Mouse (Mus musculus) limb, embryonic 14.5 days (tissue): ENCODE measurements around the gene Cfd. TPM values are rescaled to one million over a fixed set of nuclear protein-coding genes. Genes with fewer than 3 reads are reported as not detected.
A peak's percentile ranks its signal among the peaks of the same experiment; 100 is the strongest.

Source experiments
- ATAC-seq: fragments of 200-750 bp; cut with Nextera tagmentation; 2 replicates; pipeline ENCODE4 v1.8.0; 2017; ENCODE audit warnings: low read depth, moderate number of reproducible peaks, moderate TSS enrichment; ENCODE audit not compliant: low FRiP score
- DNase-seq: peaks from one replicate; pipeline ENCODE4 v3.0.0-alpha.2; 2015; ENCODE audit warnings: low spot score
- H3K27ac ChIP-seq: fragments of 300-500 bp; sonication (generic); replicated peaks from 2 replicates; pipeline ENCODE4 v1.5.1; 2014; ENCODE audit warnings: low read depth, mild to moderate bottlenecking, low read length, moderate library complexity, mixed read lengths
- H3K27me3 ChIP-seq: fragments of 300-500 bp; sonication (generic); 2 replicates; pipeline ENCODE4 v1.6.1; 2014; ENCODE audit warnings: low read length, mixed read lengths; ENCODE audit not compliant: control insufficient read depth, insufficient read depth
- H3K36me3 ChIP-seq: fragments of 300-500 bp; sonication (generic); 2 replicates; pipeline ENCODE4 v1.6.1; 2014; ENCODE audit warnings: mild to moderate bottlenecking, low read length, moderate library complexity, mixed read lengths; ENCODE audit not compliant: control insufficient read depth, insufficient read depth
- H3K4me1 ChIP-seq: fragments of 300-500 bp; sonication (generic); 2 replicates; pipeline ENCODE4 v1.6.1; 2014; ENCODE audit warnings: antibody characterized with exemption, low read length, mixed read lengths; ENCODE audit not compliant: control insufficient read depth, insufficient read depth
- H3K4me2 ChIP-seq: fragments of 300-500 bp; sonication (generic); replicated peaks from 2 replicates; pipeline ENCODE4 v1.6.1; 2014; ENCODE audit warnings: low read depth, mild to moderate bottlenecking, low read length, moderate library complexity; ENCODE audit not compliant: severe bottlenecking
- H3K4me3 ChIP-seq: fragments of 300-500 bp; sonication (generic); replicated peaks from 2 replicates; pipeline ENCODE4 v1.5.1; 2014; ENCODE audit warnings: low read length
- H3K9ac ChIP-seq: fragments of 300-500 bp; sonication (generic); 2 replicates; pipeline ENCODE4 v1.6.1; 2014; ENCODE audit warnings: mild to moderate bottlenecking, low read depth, low read length, moderate library complexity; ENCODE audit not compliant: severe bottlenecking
- H3K9me3 ChIP-seq: fragments of 300-500 bp; sonication (generic); 2 replicates; pipeline ENCODE4 v1.6.1; 2016; ENCODE audit warnings: low read length; ENCODE audit not compliant: control insufficient read depth
- POLR2A ChIP-seq: fragments of 200-500 bp; IDR thresholded peaks from 2 replicates; pipeline ENCODE4 v1.8.0; 2012; ENCODE audit warnings: inconsistent platforms, mild to moderate bottlenecking, moderate library complexity, borderline replicate concordance; ENCODE audit not compliant: insufficient read depth, insufficient read length; ENCODE audit errors: extremely low read depth
- WGBS: fragments of 180-500 bp; shearing (Covaris S2); extraction: QIAGEN DNeasy Blood & Tissue Kit; methylation state at CpG from one replicate; pipeline ENCODE4 v1.1.7; 2014; 5-methylcytosine and 5-hydroxymethylcytosine counted together
- polyA plus RNA-seq, 2 experiments: library from polyadenylated mRNA; depleted of rRNA in 1 of 2; stranded (reverse) in 1 of 2; unstranded in 1 of 2; fragments of >200 nt; fragmentation: Nextera tagmentation in 1 of 2; extraction: Ambion mirVana in 1 of 2; gene quantifications; 2 replicates each; pipeline versions ENCODE4 v1.2.1 to v1.2.3; 2012 to 2014

The Cfd gene
- polyA plus RNA-seq, 2 experiments = 1.1 TPM; not detected in 1

- H3K9ac ChIP-seq = no peak overlapping the region
- H3K27ac ChIP-seq = peak overlapping the region; percentile 43; the same call in 1 of the 2 replicates
- H3K27me3 ChIP-seq = no peaks in the 10 kb centered on the region
- H3K9me3 ChIP-seq = no peaks in the 10 kb centered on the region
- ATAC-seq = no peak
- peaks cover 39% of the 10 kb centered on the region for H3K4me1 ChIP-seq
- H3K36me3 ChIP-seq = peaks cover 52% of the 10 kb centered on the region
- H3K4me3 ChIP-seq = no peak overlapping the region
- 40% methylated on average over 9 of the region's 9 CpGs for WGBS
- no peak overlapping the region for H3K4me2 ChIP-seq
- no peak for TF ChIP-seq POLR2A
- no peak for DNase-seq
Measured at GRCm38 (mm10) chr10:79933145-79933679, 42.6 kb downstream of the Cfd start.

GRCm38 (mm10) chr10:79933861-79934260 is 43.2 kb downstream of the Cfd start:
- TF ChIP-seq POLR2A = no peak
- H3K4me2 ChIP-seq = no peak overlapping the region
- H3K9me3 ChIP-seq = no peaks in the 10 kb centered on the region
- ATAC-seq = no peak
- 63% methylated on average over 6 of the region's 6 CpGs for WGBS
- H3K27ac ChIP-seq = no peak overlapping the region
- H3K4me3 ChIP-seq = no peak overlapping the region
- peaks cover 37% of the 10 kb centered on the region for H3K4me1 ChIP-seq
- no peak overlapping the region for H3K9ac ChIP-seq
- H3K36me3 ChIP-seq = peaks cover 55% of the 10 kb centered on the region
- no peaks in the 10 kb centered on the region for H3K27me3 ChIP-seq
- DNase-seq = no peak

GRCm38 (mm10) chr10:79934272-79934721 is 43.6 kb downstream of the Cfd start:
- peaks cover 32% of the 10 kb centered on the region for H3K4me1 ChIP-seq
- H3K4me2 ChIP-seq = no peak overlapping the region
- 58% methylated on average over 13 of the region's 13 CpGs for WGBS
- peaks cover 55% of the 10 kb centered on the region for H3K36me3 ChIP-seq
- ATAC-seq = peak; percentile 35
- no peaks in the 10 kb centered on the region for H3K27me3 ChIP-seq
- peak; percentile 59 for DNase-seq
- no peak overlapping the region for H3K9ac ChIP-seq
- no peak overlapping the region for H3K4me3 ChIP-seq
- 0 out of 2 replicates have a peak overlapping the region, but pooled peaks have one; percentile 26 for H3K27ac ChIP-seq
- no peak for TF ChIP-seq POLR2A
- no peaks in the 10 kb centered on the region for H3K9me3 ChIP-seq

- 0 out of 2 replicates have a peak overlapping the region, but pooled peaks have one; percentile 26 for H3K27ac ChIP-seq
- no peaks in the 10 kb centered on the region for H3K27me3 ChIP-seq
- no peak overlapping the region for H3K9ac ChIP-seq
- H3K4me2 ChIP-seq = no peak overlapping the region
- H3K9me3 ChIP-seq = no peaks in the 10 kb centered on the region
- no peak overlapping the region for H3K4me3 ChIP-seq
- TF ChIP-seq POLR2A = no peak
- ATAC-seq (no peak), DNase-seq (no peak)
- H3K36me3 ChIP-seq = peaks cover 55% of the 10 kb centered on the region
- peaks cover 30% of the 10 kb centered on the region for H3K4me1 ChIP-seq
- WGBS = 82% methylated on average over 16 of the region's 16 CpGs
Measured at GRCm38 (mm10) chr10:79934794-79935569, 44.3 kb downstream of the Cfd start.

- Histone ChIP-seq H3K9ac (no peak overlapping the region), H3K9me3 (no peaks in the 10 kb centered on the region), H3K36me3 (peaks cover 51% of the 10 kb centered on the region), H3K27me3 (no peaks in the 10 kb centered on the region), H3K27ac (0 out of 2 replicates have a peak overlapping the region, but pooled peaks have one; percentile 22), H3K4me2 (no peak overlapping the region), H3K4me3 (no peak overlapping the region), H3K4me1 (peaks cover 30% of the 10 kb centered on the region)
- DNase-seq (no peak), ATAC-seq (no peak)
- WGBS = 60% methylated on average over 10 of the region's 10 CpGs
- TF ChIP-seq POLR2A = no peak
Measured at GRCm38 (mm10) chr10:79936284-79936910, 45.7 kb downstream of the Cfd start.
